Mouse (Mus musculus) neural tube, embryonic 15.5 days (tissue): Measurements from ENCODE around the gene Samhd1. TPM values are rescaled to one million over a fixed set of nuclear protein-coding genes. Genes with fewer than 3 reads are reported as not detected.
A peak's percentile ranks its signal among the peaks of the same experiment; 100 is the strongest.

ENCODE experiments used
- ATAC-seq: fragments of 200-750 bp; cut with Nextera tagmentation; 2 replicates; pipeline ENCODE4 v1.8.0; 2017; ENCODE audit warnings: mild to moderate bottlenecking, moderate TSS enrichment, moderate library complexity; ENCODE audit not compliant: low FRiP score
- H3K27ac ChIP-seq: fragments of 300-500 bp; sonication (generic); replicated peaks from 2 replicates; pipeline ENCODE4 v1.5.1; 2015; ENCODE audit warnings: mild to moderate bottlenecking, inconsistent platforms
- H3K27me3 ChIP-seq: fragments of 300-500 bp; sonication (generic); replicated peaks from 2 replicates; pipeline ENCODE4 v1.6.1; 2015; ENCODE audit warnings: inconsistent platforms
- H3K36me3 ChIP-seq: fragments of 300-500 bp; sonication (generic); 2 replicates; pipeline ENCODE4 v1.6.1; 2015; ENCODE audit warnings: inconsistent platforms
- H3K4me1 ChIP-seq: fragments of 300-500 bp; sonication (generic); 2 replicates; pipeline ENCODE4 v1.6.1; 2015; ENCODE audit warnings: inconsistent platforms
- H3K4me2 ChIP-seq: fragments of 300-500 bp; sonication (generic); 2 replicates; pipeline ENCODE4 v1.6.1; 2015; ENCODE audit warnings: inconsistent platforms, mild to moderate bottlenecking, moderate library complexity
- H3K4me3 ChIP-seq: fragments of 300-500 bp; sonication (generic); replicated peaks from 2 replicates; pipeline ENCODE4 v1.5.1; 2015; ENCODE audit warnings: mild to moderate bottlenecking, inconsistent platforms
- H3K9ac ChIP-seq: fragments of 300-500 bp; sonication (generic); replicated peaks from 2 replicates; pipeline ENCODE4 v1.6.1; 2015; ENCODE audit warnings: mild to moderate bottlenecking, inconsistent platforms
- H3K9me3 ChIP-seq: fragments of 300-500 bp; sonication (generic); replicated peaks from 2 replicates; pipeline ENCODE4 v1.6.1; 2016; ENCODE audit warnings: inconsistent platforms
- WGBS: fragments of 180-500 bp; shearing (Covaris S2); methylation state at CpG from one replicate; pipeline ENCODE4 v1.1.7; 2015; ENCODE audit warnings: mixed read lengths; 5-methylcytosine and 5-hydroxymethylcytosine counted together
- polyA plus RNA-seq: library from polyadenylated mRNA; unstranded; fragments of >200 nt; fragmentation: Nextera tagmentation; extraction: Ambion mirVana; gene quantifications from 2 replicates; pipeline ENCODE4 v1.2.1, GENCODE M21; 2015

The Samhd1 gene
- polyA plus RNA-seq, 1 experiment from 2014 or later: 11.9 TPM

- WGBS: 82% methylated on average over 14 of the region's 14 CpGs
- H3K4me2 ChIP-seq: no peak overlapping the region
- no peaks in the 10 kb centered on the region for H3K27me3 ChIP-seq
- H3K4me3 ChIP-seq: no peak overlapping the region
- H3K36me3 ChIP-seq: no peaks in the 10 kb centered on the region
- peaks cover 15% of the 10 kb centered on the region for H3K4me1 ChIP-seq
- no peak for ATAC-seq
- no peaks in the 10 kb centered on the region for H3K9me3 ChIP-seq
- H3K9ac ChIP-seq: no peak overlapping the region
- no peak overlapping the region for H3K27ac ChIP-seq
Observed at GRCm38 (mm10) chr2:157087536-157088317, 47.3 kb downstream of the Samhd1 start.

GRCm38 (mm10) chr2:157086796-157087195, 48.3 kb downstream of the Samhd1 start, which contains the start of gene Tldc2:
Gene Tldc2, plus strand, starts transcription at chr2:157087055.
- H3K36me3 ChIP-seq: no peaks in the 10 kb centered on the region
- H3K9ac ChIP-seq: no peak within 1 kb of the TSS
- no peak within 1 kb of the TSS for H3K27ac ChIP-seq
- H3K4me3 ChIP-seq: no peak within 1 kb of the TSS
- no peaks in the 10 kb centered on the region for H3K27me3 ChIP-seq
- H3K4me2 ChIP-seq: no peak within 1 kb of the TSS
- H3K4me1 ChIP-seq: peaks cover 11% of the 10 kb centered on the region
- WGBS: 88% methylated on average over 8 of the region's 8 CpGs
- H3K9me3 ChIP-seq: no peaks in the 10 kb centered on the region
- ATAC-seq: no peak

GRCm38 (mm10) chr2:157084831-157085585, 50.1 kb downstream of the Samhd1 start:
- Histone ChIP-seq H3K4me1 (peaks cover 6% of the 10 kb centered on the region; the same call in 1 of the 2 replicates), H3K9me3 (no peaks in the 10 kb centered on the region), H3K36me3 (no peaks in the 10 kb centered on the region), H3K27me3 (no peaks in the 10 kb centered on the region), H3K9ac (no peak overlapping the region), H3K4me2 (no peak overlapping the region), H3K4me3 (no peak overlapping the region), H3K27ac (no peak overlapping the region)
- ATAC-seq: no peak
- 75% methylated on average over 7 of the region's 7 CpGs for WGBS

DNA sequence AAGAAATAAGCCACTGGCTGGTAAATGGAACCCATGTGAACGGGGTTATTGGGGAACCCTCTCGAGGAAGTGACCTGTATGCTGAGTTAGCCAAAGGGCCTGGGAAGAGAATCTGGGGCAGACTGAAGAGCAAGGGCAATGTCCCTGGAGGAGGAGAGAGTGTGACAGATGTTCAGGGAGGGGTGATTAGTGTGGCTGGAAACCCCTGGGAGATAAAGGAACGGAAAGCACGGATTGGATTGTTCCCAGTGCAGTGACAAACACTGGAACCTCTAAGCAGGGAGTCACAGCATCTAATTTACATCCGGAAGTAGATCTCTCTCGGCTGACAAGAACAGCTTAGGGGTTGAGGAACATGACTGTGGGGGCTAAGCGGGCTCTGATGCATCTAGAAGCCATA, 53.1 kb downstream of the Samhd1 start:
- Histone ChIP-seq H3K27ac (no peak overlapping the region), H3K9ac (0 out of 2 replicates have a peak overlapping the region, but pooled peaks have one; percentile 14), H3K4me1 (peaks cover 22% of the 10 kb centered on the region), H3K4me2 (no peak overlapping the region), H3K9me3 (no peaks in the 10 kb centered on the region), H3K36me3 (no peaks in the 10 kb centered on the region), H3K27me3 (no peaks in the 10 kb centered on the region), H3K4me3 (no peak overlapping the region)
- no peak for ATAC-seq
- WGBS: 29% methylated on average over 7 of the region's 7 CpGs

DNA sequence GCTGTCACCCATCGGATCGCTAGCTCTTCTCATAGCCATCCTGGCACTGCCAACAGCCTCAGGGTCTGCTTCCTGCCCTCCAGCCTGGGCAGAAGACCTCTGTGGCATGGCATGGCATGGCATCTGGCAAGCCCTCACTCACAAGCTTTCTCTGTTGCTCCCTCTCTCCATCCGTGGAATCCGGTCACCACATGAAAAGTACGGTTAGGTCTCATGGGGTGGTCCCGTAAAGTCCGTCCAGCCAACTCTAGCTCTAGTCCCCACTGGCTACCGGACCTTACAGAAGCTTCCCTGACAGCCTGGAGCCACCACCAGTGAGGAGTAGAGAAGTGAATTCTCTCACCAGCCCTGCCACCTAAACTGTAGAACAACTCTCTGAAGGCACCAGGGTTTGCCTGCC, 53.7 kb downstream of the Samhd1 start:
- no peaks in the 10 kb centered on the region for H3K36me3 ChIP-seq
- H3K9ac ChIP-seq: no peak overlapping the region
- H3K27me3 ChIP-seq: no peaks in the 10 kb centered on the region
- no peaks in the 10 kb centered on the region for H3K9me3 ChIP-seq
- no peak overlapping the region for H3K4me2 ChIP-seq
- peaks cover 28% of the 10 kb centered on the region for H3K4me1 ChIP-seq
- WGBS: 96% methylated on average over 8 of the region's 8 CpGs
- no peak for ATAC-seq
- no peak overlapping the region for H3K27ac ChIP-seq
- H3K4me3 ChIP-seq: no peak overlapping the region

DNA sequence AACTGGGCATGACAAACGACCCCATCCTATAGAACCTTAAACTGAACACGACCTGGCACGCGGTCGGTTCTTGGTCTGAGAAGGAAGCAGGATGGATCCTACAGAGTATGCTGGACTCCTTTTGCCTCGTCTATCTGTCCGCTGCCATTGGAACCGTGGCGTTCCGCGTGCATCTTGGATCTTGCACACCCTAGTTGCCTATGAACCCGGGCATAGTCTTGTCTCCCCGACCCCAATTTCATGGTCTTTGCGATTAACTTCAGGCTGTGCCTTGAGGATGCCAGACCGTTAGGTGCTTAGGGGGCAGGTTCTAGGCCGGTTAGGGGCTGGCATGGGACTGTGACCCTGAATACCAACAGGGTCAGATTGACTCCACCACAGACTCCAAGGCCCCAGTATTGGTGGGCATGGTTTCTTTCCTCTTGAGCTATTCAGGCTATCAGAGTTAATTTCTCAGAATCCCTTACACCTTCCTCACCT, 55.3 kb downstream of the Samhd1 start:
- WGBS: 3% methylated on average over 16 of the region's 16 CpGs
- ATAC-seq: no peak
- Histone ChIP-seq H3K9ac (peak overlapping the region; percentile 94), H3K4me2 (peak overlapping the region; percentile 98), H3K27me3 (no peaks in the 10 kb centered on the region), H3K9me3 (no peaks in the 10 kb centered on the region), H3K4me3 (peak overlapping the region; percentile 84), H3K4me1 (peaks cover 44% of the 10 kb centered on the region), H3K36me3 (no peaks in the 10 kb centered on the region), H3K27ac (peak overlapping the region; percentile 99)

DNA sequence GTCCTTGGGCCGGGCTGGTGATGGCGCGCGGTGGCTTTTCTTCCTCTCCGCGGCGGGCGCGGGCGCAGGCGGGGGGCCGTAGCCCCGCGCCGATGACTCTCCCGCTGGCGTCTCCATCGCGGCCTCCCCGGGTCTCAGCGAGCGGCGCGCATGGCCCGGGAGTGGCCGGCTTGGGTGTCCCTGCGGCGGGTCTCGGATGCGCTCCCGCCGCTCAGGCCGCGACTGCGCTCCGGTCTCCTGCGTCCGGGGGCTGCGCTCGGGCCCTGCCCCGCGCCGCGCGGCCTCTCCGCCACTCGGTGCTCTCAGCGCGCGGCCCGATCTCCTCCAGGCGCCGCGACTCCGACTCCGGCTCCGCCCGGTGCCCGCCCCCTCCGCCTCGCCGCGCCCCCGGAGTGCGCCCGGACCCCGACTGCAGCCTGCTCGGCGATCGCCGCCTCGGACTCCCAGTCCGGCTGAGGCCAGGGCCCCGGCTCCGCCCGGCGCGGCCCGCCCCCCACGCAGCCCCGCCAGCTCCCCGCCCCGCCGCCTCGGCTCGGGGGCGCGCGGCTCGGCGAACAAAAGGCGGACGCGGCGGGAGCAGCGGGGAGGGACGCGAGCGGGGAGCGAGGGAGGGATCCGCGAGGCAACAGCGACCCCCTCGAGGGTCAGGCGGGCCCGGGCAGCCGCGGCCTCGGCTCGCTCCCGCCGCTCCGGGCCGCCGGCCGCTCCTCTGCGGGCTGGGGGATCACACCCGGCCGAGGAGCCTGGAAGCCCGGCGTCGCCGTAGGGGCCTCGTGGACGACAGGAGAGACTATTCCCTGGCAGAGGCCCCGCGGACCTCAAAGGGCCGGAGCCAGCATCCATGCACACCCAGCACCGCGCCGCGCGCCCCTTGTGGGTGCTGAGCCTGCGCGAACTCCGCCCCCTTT, 56.0 kb downstream of the Samhd1 start, which contains the start of gene Soga1:
TSS of gene Soga1 (minus strand) at position 462 of the 908 bp plus-strand sequence.
- ATAC-seq: peak; percentile 89
- Histone ChIP-seq H3K27me3 (no peaks in the 10 kb centered on the region), H3K36me3 (no peaks in the 10 kb centered on the region), H3K4me3 (peak within 1 kb of the TSS; percentile 84), H3K9ac (peak within 1 kb of the TSS; percentile 94), H3K27ac (peak within 1 kb of the TSS; percentile 99), H3K9me3 (no peaks in the 10 kb centered on the region), H3K4me2 (peak within 1 kb of the TSS; percentile 98), H3K4me1 (peaks cover 51% of the 10 kb centered on the region)
- under 1% methylated on average over 133 of the region's 136 CpGs for WGBS

DNA sequence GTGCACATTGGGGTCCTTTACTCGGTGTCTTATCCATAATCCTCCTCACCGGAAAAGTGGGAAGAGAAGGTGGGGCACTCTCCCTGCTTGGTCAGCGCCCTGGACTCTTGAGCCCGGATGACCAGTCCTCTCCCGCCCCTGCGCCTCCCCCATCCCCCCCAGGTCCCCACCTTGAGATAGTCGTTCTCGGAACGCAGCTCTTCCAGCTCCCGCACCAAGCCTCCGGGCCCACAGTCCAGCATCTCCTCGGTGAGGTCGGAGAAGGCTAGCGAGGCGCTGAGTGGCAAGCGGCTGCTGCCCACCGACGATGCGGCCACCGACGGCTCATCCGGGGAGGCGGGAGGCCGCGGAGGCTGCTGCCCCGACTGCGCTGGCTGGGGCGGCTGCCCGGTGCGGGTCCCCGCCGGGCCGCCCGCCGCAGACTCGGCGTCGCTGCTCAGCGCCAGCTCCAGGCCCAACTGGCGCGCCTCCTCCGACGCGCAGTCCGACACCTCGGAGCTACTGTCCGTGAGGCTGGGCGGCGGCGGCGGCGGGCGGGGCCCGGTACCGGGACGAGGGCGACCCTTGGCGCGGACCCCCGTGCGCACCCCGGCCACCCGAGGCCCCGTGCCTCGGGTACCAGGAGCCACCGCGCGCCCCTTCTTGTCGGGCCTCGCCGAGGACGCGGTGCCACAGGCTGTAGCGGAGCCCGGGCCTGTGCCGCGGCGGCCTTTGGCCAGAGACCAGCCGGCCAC, 56.8 kb downstream of the Samhd1 start:
- Histone ChIP-seq H3K9me3 (no peaks in the 10 kb centered on the region), H3K9ac (peak overlapping the region; percentile 94), H3K27me3 (no peaks in the 10 kb centered on the region), H3K4me2 (peak overlapping the region; percentile 98), H3K27ac (peak overlapping the region; percentile 99), H3K36me3 (peaks cover 1% of the 10 kb centered on the region; the same call in 1 of the 2 replicates), H3K4me1 (peaks cover 60% of the 10 kb centered on the region), H3K4me3 (peak overlapping the region; percentile 84)
- ATAC-seq: peak; percentile 23
- WGBS: under 1% methylated on average over 70 of the region's 79 CpGs

GRCm38 (mm10) chr2:157077641-157078058, 57.4 kb downstream of the Samhd1 start:
- Histone ChIP-seq H3K4me1 (peaks cover 65% of the 10 kb centered on the region), H3K9me3 (no peaks in the 10 kb centered on the region)
- WGBS: 1% methylated on average over 15 of the region's 15 CpGs

DNA sequence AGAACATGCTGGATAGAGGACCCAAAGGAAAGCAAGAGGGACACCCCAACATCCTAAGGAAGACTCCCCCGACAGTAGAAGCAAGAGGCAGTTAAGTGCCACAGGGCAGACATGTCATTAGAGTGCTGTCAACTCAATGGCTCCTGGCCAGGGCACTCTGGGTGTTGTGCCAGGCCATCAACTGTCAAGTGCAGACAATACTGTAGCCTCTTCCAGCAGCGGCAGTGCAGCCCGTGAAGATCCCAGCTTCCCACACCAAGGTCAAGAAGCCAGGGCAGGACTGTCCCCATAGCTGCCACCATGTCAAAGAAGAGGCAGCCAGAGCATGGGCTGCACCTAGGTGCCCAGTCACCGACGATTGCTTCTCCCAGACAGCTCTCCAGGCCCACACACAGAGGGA, 57.9 kb downstream of the Samhd1 start:
- peaks cover 11% of the 10 kb centered on the region for H3K36me3 ChIP-seq
- no peaks in the 10 kb centered on the region for H3K9me3 ChIP-seq
- H3K27ac ChIP-seq: peak overlapping the region; percentile 99
- H3K4me3 ChIP-seq: peak overlapping the region; percentile 84
- no peak for ATAC-seq
- H3K4me1 ChIP-seq: peaks cover 69% of the 10 kb centered on the region
- no peaks in the 10 kb centered on the region for H3K27me3 ChIP-seq
- WGBS: 10% methylated on average over 5 of the region's 5 CpGs
- peak overlapping the region; percentile 98 for H3K4me2 ChIP-seq
- peak overlapping the region; percentile 94 for H3K9ac ChIP-seq

More at GRCm38 (mm10) chr2:157077641-157078058, 57.4 kb downstream of the Samhd1 start:
- ATAC-seq: no peak
- Histone ChIP-seq H3K9ac (peak overlapping the region; percentile 94), H3K36me3 (peaks cover 7% of the 10 kb centered on the region), H3K27ac (peak overlapping the region; percentile 99), H3K27me3 (no peaks in the 10 kb centered on the region), H3K4me3 (peak overlapping the region; percentile 84), H3K4me2 (peak overlapping the region; percentile 98)
